Mouse (Mus musculus) heart, adult 11 months (tissue): Measurements from ENCODE around the gene Irf8.
"Not testable (repeated sequence)": the region's sequence is repeated elsewhere in the genome, so short reads cannot be mapped to it uniquely, and the experiment has no call there.

Experiments used
- DNase-seq: peaks from one replicate; pipeline ENCODE4 v3.0.0; 2022

Irf8 gene

DNA sequence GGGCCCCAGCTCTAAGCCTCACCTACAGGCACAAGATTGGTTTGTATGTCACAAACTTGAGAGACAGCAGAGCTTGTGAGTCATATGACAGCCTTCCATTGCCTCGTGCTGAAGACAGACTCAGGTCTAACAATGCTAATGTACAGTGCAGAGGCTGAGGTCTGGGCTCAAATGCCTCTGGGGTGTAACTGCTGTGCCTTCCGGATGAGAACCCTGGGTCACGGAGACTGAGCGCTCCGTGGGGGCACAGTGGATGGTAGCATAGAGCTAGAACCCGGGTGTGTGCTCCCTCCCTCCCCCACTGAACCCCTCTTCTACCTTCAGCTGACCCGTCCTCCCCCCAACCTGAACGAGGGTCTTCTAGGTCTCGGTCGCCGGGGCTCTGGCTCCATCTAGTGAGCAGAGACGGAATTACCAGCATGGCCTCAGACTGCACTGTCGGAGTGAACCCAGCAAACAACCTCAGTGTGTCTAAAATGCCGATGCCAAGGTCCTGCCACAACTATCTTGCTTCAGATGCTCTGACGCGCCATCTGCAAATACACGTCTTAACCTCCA, 64.2 kb downstream of the Irf8 start:
- no peak for DNase-seq

DNA sequence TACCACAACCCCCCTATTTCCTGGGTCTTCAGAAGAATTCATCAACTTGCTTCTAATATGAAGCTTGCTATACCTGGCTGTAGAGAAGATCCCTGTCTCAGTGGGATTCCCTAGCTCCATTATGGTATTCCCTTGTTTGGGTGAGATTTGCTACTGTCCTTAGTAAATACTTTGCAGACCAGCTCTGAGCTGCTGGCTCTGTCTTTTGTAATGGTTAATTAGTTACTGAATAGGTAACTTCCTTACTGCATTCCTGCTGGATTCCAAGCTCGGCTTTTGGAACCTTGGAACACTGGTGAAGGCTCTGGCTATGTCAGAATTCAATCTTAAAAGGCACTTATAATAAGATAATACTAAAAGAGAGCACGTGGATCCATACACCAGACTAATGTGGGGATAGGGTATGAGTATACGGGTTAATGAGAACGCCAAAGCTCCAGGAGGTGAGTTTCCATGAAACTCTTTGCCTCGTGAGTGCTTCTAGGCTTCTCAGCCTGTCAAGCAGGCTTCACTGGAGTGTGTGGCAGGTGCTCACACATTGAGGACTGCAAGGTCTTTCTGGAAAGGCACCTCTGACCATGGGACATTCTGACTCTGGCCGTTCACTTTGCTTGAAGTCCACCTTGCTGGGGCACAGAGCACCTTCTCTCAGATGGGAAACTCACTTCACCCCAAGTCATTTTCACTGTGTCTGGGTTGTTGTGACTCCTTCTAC, 67.7 kb downstream of the Irf8 start:
- DNase-seq = not testable (repeated sequence)

DNA sequence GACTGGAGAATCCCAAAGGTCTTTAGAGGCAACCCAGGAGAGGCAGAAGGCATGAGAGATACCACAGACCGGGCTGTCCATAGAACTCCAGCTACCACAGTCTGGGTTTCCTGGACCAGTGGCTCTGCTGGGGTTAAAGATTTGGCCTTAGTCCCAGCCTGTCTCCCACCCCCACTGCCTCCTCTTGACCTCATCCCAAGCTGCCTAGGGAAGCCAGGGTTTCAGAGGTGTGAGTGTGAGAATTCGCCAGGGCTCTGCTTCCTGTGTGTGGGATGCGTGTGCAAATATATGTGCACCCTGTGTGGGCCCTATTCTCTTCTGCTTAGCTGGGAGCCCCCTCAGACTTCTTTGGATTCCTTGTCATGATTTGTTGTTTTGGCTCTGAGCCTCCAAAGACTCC, 68.6 kb downstream of the Irf8 start:
- DNase-seq = no peak
